Mouse (Mus musculus) ES-E14 (cell line): Measurements from ENCODE around the gene Prdm5. TPM values are rescaled to one million over a fixed set of nuclear protein-coding genes. Genes with fewer than 3 reads are reported as not detected.

Experiments
- DNase-seq: peaks from one replicate; pipeline ENCODE4 v3.0.0-alpha.2; 2013; ENCODE audit warnings: low read depth, low spot score
- H3K27ac ChIP-seq: 2 replicates; pipeline ENCODE4 v1.5.1; 2012; ENCODE audit warnings: low read depth, mild to moderate bottlenecking, low read length, moderate library complexity, mixed read lengths; ENCODE audit not compliant: poor library complexity, insufficient read depth, severe bottlenecking
- H3K36me3 ChIP-seq: 2 replicates; pipeline ENCODE4 v1.6.1; 2012; ENCODE audit warnings: mild to moderate bottlenecking, low read length, moderate library complexity, mixed read lengths; ENCODE audit not compliant: control insufficient read depth, poor library complexity, insufficient read depth, severe bottlenecking
- H3K4me1 ChIP-seq, 2 experiments: fragments of 150-350 bp in 1 of 2; sonication (generic) in 1 of 2; 2 replicates each; pipeline ENCODE4 v1.6.1; 2012; ENCODE audit warnings: low read length in 2 of 2, mild to moderate bottlenecking in 1 of 2, mixed read lengths in 1 of 2; ENCODE audit not compliant: control insufficient read depth in 2 of 2, insufficient read depth in 2 of 2, poor library complexity in 1 of 2
- H3K4me3 ChIP-seq, 2 experiments: fragments of 150-350 bp in 1 of 2; sonication (generic) in 1 of 2; 2 replicates each; pipeline ENCODE4 v1.5.1; 2012; ENCODE audit warnings: low read length in 2 of 2, low read depth in 1 of 2, mild to moderate bottlenecking in 1 of 2, mixed read lengths in 1 of 2; ENCODE audit not compliant: insufficient read depth in 1 of 2, poor library complexity in 1 of 2, severe bottlenecking in 1 of 2
- H3K9ac ChIP-seq: 2 replicates; pipeline ENCODE4 v1.6.1; 2012; ENCODE audit warnings: low read depth, mild to moderate bottlenecking, low read length, mixed read lengths; ENCODE audit not compliant: poor library complexity, insufficient read depth, severe bottlenecking
- H3K9me3 ChIP-seq: fragments of 150-350 bp; sonication (generic); 2 replicates; pipeline ENCODE4 v1.6.1; 2012; ENCODE audit warnings: low read depth, mild to moderate bottlenecking, low read length; ENCODE audit not compliant: control insufficient read depth, insufficient read depth
- CHD2 ChIP-seq: IDR thresholded peaks from 2 replicates; pipeline ENCODE4 v1.6.1; 2014; ENCODE audit warnings: mild to moderate bottlenecking, low read depth, low read length, inconsistent platforms
- HCFC1 ChIP-seq: IDR thresholded peaks from 2 replicates; pipeline ENCODE4 v1.6.1; 2012; ENCODE audit warnings: low read length, inconsistent platforms, borderline replicate concordance; ENCODE audit not compliant: insufficient read depth
- MAFK ChIP-seq: IDR thresholded peaks from 2 replicates; pipeline ENCODE4 v1.6.1; 2014; ENCODE audit warnings: mild to moderate bottlenecking, low read depth, low read length, inconsistent platforms; ENCODE audit not compliant: insufficient read depth
- ZC3H11A ChIP-seq: IDR thresholded peaks from 2 replicates; pipeline ENCODE4 v1.6.1; 2012; ENCODE audit warnings: low read depth, mild to moderate bottlenecking, inconsistent platforms, low read length, borderline replicate concordance
- ZNF384 ChIP-seq: IDR thresholded peaks from 2 replicates; pipeline ENCODE4 v1.6.1; 2012; ENCODE audit warnings: low read depth, low read length, inconsistent platforms
- in situ Hi-C, 2 experiments: fragments of 600-800 bp; cut with MboI; formaldehyde crosslinking; loops; one replicate each; pipeline ENCODE4 v1.15.1; 2025; ENCODE audit warnings: low sequenced_read_pairs in 2 of 2, inconsistent platforms in 1 of 2; ENCODE audit not compliant: unreplicated experiment in 2 of 2
- total RNA-seq: library from RNA; depleted of rRNA; stranded (reverse); fragments of 300-350 nt; gene quantifications from 2 replicates; pipeline ENCODE4 v1.2.3, GENCODE M21; 2012

Prdm5 gene
- total RNA-seq, 1 experiment: 26.1 TPM

GRCm38 (mm10) chr6:65842579-65842978 is 63.8 kb downstream of the Prdm5 start:
- H3K4me3 ChIP-seq: no peak overlapping the region
- TF ChIP-seq CHD2 (no peak), ZC3H11A (no peak), HCFC1 (no peak), MAFK (no peak), ZNF384 (no peak)
- H3K9me3 ChIP-seq: no peaks in the 10 kb centered on the region
- in situ Hi-C loops: no loop called here
- no peaks in the 10 kb centered on the region for H3K4me1 ChIP-seq
- no peak overlapping the region for H3K27ac ChIP-seq
- peaks cover 1% of the 10 kb centered on the region; the same call in 1 of the 2 replicates for H3K36me3 ChIP-seq
- no peak overlapping the region for H3K9ac ChIP-seq
- no peak for DNase-seq

DNA sequence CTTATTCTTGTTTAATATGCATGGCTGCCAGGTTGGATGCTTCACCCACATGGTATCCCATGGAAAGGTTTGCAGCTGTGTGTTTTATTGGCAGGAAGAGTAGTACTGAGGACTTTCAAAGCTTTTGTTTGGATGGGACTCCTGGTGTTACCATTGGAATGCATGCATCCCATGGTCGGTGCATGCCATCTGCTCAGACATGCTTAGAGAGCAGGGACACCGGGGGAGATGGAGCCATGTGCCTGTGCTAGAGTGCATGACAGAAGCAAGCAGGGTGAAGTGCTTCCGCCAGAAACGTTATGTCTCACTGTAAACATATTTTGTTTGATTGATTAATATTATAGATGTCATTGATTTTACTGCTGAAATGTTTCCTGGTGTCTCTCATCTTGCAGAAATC is 70.3 kb downstream of the Prdm5 start:
- Histone ChIP-seq H3K9me3 (no peaks in the 10 kb centered on the region), H3K4me1 (no peaks in the 10 kb centered on the region), H3K36me3 (no peaks in the 10 kb centered on the region; the same call in 1 of the 2 replicates), H3K4me3 (no peak overlapping the region), H3K9ac (no peak overlapping the region), H3K27ac (no peak overlapping the region)
- no peak for DNase-seq
- in situ Hi-C loops: no loop called here
- TF ChIP-seq HCFC1 (no peak), MAFK (no peak), ZC3H11A (no peak), CHD2 (no peak), ZNF384 (no peak)

DNA sequence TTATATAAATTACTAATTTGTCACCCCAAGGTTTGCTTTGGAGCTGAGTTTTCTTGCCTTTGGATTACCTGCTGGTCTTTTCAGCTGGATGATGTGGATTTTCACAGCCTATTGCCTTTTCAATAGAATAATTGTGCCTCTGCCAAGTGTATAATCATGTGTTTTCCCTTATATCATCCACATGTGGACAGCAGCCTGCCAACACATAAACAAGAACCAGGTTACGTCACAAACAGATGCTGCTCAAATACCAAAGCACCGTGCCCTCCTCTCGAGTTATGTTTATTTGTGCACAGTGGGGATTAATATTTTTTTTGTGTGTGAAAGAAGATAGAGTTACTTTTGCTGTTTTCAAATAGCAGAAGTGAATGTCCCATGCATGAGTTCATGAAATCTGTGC is 70.9 kb downstream of the Prdm5 start:
- in situ Hi-C loops: no loop called here
- Histone ChIP-seq H3K9me3 (no peaks in the 10 kb centered on the region), H3K4me3 (no peak overlapping the region), H3K9ac (no peak overlapping the region), H3K27ac (no peak overlapping the region), H3K36me3 (no peaks in the 10 kb centered on the region; the same call in 1 of the 2 replicates), H3K4me1 (no peaks in the 10 kb centered on the region)
- DNase-seq: no peak
- TF ChIP-seq MAFK: no peak
- no peak for TF ChIP-seq ZNF384
- no peak for TF ChIP-seq HCFC1
- TF ChIP-seq CHD2: no peak
- no peak for TF ChIP-seq ZC3H11A

GRCm38 (mm10) chr6:65850221-65850620 is 71.4 kb downstream of the Prdm5 start:
- in situ Hi-C loops: no loop called here
- TF ChIP-seq HCFC1 (no peak), MAFK (no peak), ZNF384 (no peak), CHD2 (no peak), ZC3H11A (no peak)
- Histone ChIP-seq H3K9me3 (no peaks in the 10 kb centered on the region), H3K4me3 (no peak overlapping the region), H3K9ac (no peak overlapping the region), H3K4me1 (no peaks in the 10 kb centered on the region), H3K27ac (no peak overlapping the region), H3K36me3 (no peaks in the 10 kb centered on the region; the same call in 1 of the 2 replicates)
- DNase-seq: no peak

GRCm38 (mm10) chr6:65854020-65854419 is 75.2 kb downstream of the Prdm5 start:
- H3K9me3 ChIP-seq: no peaks in the 10 kb centered on the region
- H3K4me3 ChIP-seq: no peak overlapping the region
- no peak for TF ChIP-seq ZC3H11A
- no peak for TF ChIP-seq HCFC1
- no peak for TF ChIP-seq MAFK
- TF ChIP-seq CHD2: no peak
- in situ Hi-C loops: no loop called here
- no peak for DNase-seq
- no peak overlapping the region for H3K9ac ChIP-seq
- no peaks in the 10 kb centered on the region for H3K4me1 ChIP-seq
- peaks cover 3% of the 10 kb centered on the region; the same call in 1 of the 2 replicates for H3K36me3 ChIP-seq
- no peak overlapping the region for H3K27ac ChIP-seq
